Mouse (Mus musculus) left cerebral cortex, adult 18-20 months (tissue): ENCODE data around the gene Astl. TPM values are rescaled to one million over a fixed set of nuclear protein-coding genes. Genes with fewer than 3 reads are reported as not detected.

Source experiments
- DNase-seq, 2 experiments: peaks; one replicate each; pipeline ENCODE4 v3.0.0; 2021 to 2022; ENCODE audit warnings: low spot score in 2 of 2, mixed read lengths in 1 of 2
- total RNA-seq, 2 experiments: library from RNA; stranded (reverse); gene quantifications; 2 replicates each; pipeline ENCODE4 v1.2.3; 2021

The Astl gene
- total RNA-seq, 2 experiments from 2014 or later, result not detected

GRCm38 (mm10) chr2:127363696-127364095 lies 25.3 kb downstream of the Astl start:
- no peak for DNase-seq

GRCm38 (mm10) chr2:127364452-127364851 lies 26.0 kb downstream of the Astl start:
- DNase-seq, result no peak

GRCm38 (mm10) chr2:127367126-127367820 lies 28.8 kb downstream of the Astl start:
- DNase-seq, result no peak

- no peak for DNase-seq
These were observed 31.4 kb downstream of the Astl start for GRCm38 (mm10) chr2:127369703-127370376.

- no peak for DNase-seq
These were observed 32.4 kb downstream of the Astl start for GRCm38 (mm10) chr2:127370561-127371483.

- no peak for DNase-seq
These were observed 33.0 kb downstream of the Astl start for GRCm38 (mm10) chr2:127371484-127371861.

GRCm38 (mm10) chr2:127372082-127372481 lies 33.6 kb downstream of the Astl start:
- no peak for DNase-seq

GRCm38 (mm10) chr2:127374131-127374530 lies 35.7 kb downstream of the Astl start:
- no peak for DNase-seq

GRCm38 (mm10) chr2:127375087-127375486 lies 36.6 kb downstream of the Astl start:
- no peak for DNase-seq

- DNase-seq, result no peak
These were observed 37.4 kb downstream of the Astl start for GRCm38 (mm10) chr2:127375759-127376341.

- DNase-seq, result no peak
These were observed 38.1 kb downstream of the Astl start for GRCm38 (mm10) chr2:127376423-127377051.

- no peak for DNase-seq
These were observed 39.6 kb downstream of the Astl start for GRCm38 (mm10) chr2:127377942-127378610.

- DNase-seq, result no peak
These were observed 40.2 kb downstream of the Astl start for GRCm38 (mm10) chr2:127378611-127378990.

- DNase-seq, result no peak
These were observed 40.8 kb downstream of the Astl start for GRCm38 (mm10) chr2:127379250-127379649.

GRCm38 (mm10) chr2:127383881-127384280 lies 45.4 kb downstream of the Astl start:
- DNase-seq, result no peak

- no peak for DNase-seq
These were observed 49.1 kb downstream of the Astl start for GRCm38 (mm10) chr2:127387521-127387920.

- no peak for DNase-seq
These were observed 51.9 kb downstream of the Astl start for GRCm38 (mm10) chr2:127390352-127390751.

- no peak for DNase-seq
These were observed 52.4 kb downstream of the Astl start for GRCm38 (mm10) chr2:127390846-127391245.

- DNase-seq, result no peak
These were observed 52.9 kb downstream of the Astl start for GRCm38 (mm10) chr2:127391323-127391722.

- no peak for DNase-seq
These were observed 56.2 kb downstream of the Astl start for GRCm38 (mm10) chr2:127394606-127395161.
